Mouse (Mus musculus) limb, embryonic 11.5 days (tissue): ENCODE measurements around the gene Tbc1d4. TPM values are rescaled to one million over a fixed set of nuclear protein-coding genes. Genes with fewer than 3 reads are reported as not detected.

Source experiments
- ATAC-seq: fragments of 200-750 bp; cut with Nextera tagmentation; 2 replicates; pipeline ENCODE4 v1.8.0; 2017; ENCODE audit warnings: low read depth; ENCODE audit not compliant: insufficient number of reproducible peaks, low FRiP score, low TSS enrichment
- DNase-seq: peaks from one replicate; pipeline ENCODE4 v3.0.0-alpha.2; 2015; ENCODE audit warnings: low spot score
- H3K27ac ChIP-seq: fragments of 300-500 bp; sonication (generic); replicated peaks from 2 replicates; pipeline ENCODE4 v1.5.1; 2014; ENCODE audit warnings: low read depth, mild to moderate bottlenecking, low read length
- H3K27me3 ChIP-seq: fragments of 300-500 bp; sonication (generic); 2 replicates; pipeline ENCODE4 v1.6.1; 2014; ENCODE audit warnings: mild to moderate bottlenecking, low read length, mixed read lengths; ENCODE audit not compliant: control insufficient read depth, insufficient read depth
- H3K36me3 ChIP-seq: fragments of 300-500 bp; sonication (generic); 2 replicates; pipeline ENCODE4 v1.6.1; 2014; ENCODE audit warnings: mild to moderate bottlenecking, low read length, moderate library complexity, mixed read lengths; ENCODE audit not compliant: control insufficient read depth, insufficient read depth
- H3K4me1 ChIP-seq: fragments of 300-500 bp; sonication (generic); 2 replicates; pipeline ENCODE4 v1.6.1; 2014; ENCODE audit warnings: low read length, mixed read lengths; ENCODE audit not compliant: control insufficient read depth, insufficient read depth
- H3K4me2 ChIP-seq: fragments of 300-500 bp; sonication (generic); 2 replicates; pipeline ENCODE4 v1.6.1; 2014; ENCODE audit warnings: low read depth, mild to moderate bottlenecking, moderate library complexity; ENCODE audit not compliant: severe bottlenecking
- H3K4me3 ChIP-seq: fragments of 300-500 bp; sonication (generic); 2 replicates; pipeline ENCODE4 v1.5.1; 2014; ENCODE audit warnings: low read depth, low read length
- H3K9ac ChIP-seq: fragments of 300-500 bp; sonication (generic); 2 replicates; pipeline ENCODE4 v1.6.1; 2014; ENCODE audit warnings: mild to moderate bottlenecking, low read length
- H3K9me3 ChIP-seq: fragments of 300-500 bp; sonication (generic); 2 replicates; pipeline ENCODE4 v1.6.1; 2016; ENCODE audit warnings: low read length; ENCODE audit not compliant: control insufficient read depth
- WGBS: fragments of 180-500 bp; shearing (Covaris S2); extraction: QIAGEN DNeasy Blood & Tissue Kit; methylation state at CpG from one replicate; pipeline ENCODE4 v1.1.7; 2014; 5-methylcytosine and 5-hydroxymethylcytosine counted together
- polyA plus RNA-seq: library from polyadenylated mRNA; unstranded; fragments of >200 nt; fragmentation: Nextera tagmentation; extraction: Ambion mirVana; gene quantifications from 2 replicates; pipeline ENCODE4 v1.2.1, GENCODE M21; 2014

The Tbc1d4 gene
- polyA plus RNA-seq, 1 experiment from 2014 or later, result 6.3 TPM

- no peaks in the 10 kb centered on the region for H3K27me3 ChIP-seq
- H3K9me3 ChIP-seq, result no peaks in the 10 kb centered on the region
- WGBS, result 91% methylated on average over 6 of the region's 6 CpGs
- DNase-seq (no peak), ATAC-seq (no peak)
- no peak overlapping the region for H3K27ac ChIP-seq
- H3K9ac ChIP-seq, result no peak overlapping the region
- no peaks in the 10 kb centered on the region for H3K4me1 ChIP-seq
- H3K36me3 ChIP-seq, result peaks cover 3% of the 10 kb centered on the region
- no peak overlapping the region for H3K4me2 ChIP-seq
- no peak overlapping the region for H3K4me3 ChIP-seq
These were observed 28.4 kb upstream of the Tbc1d4 start for GRCm38 (mm10) chr14:101637381-101637780.

- Histone ChIP-seq H3K4me2 (no peak overlapping the region), H3K4me3 (no peak overlapping the region), H3K9ac (no peak overlapping the region), H3K27ac (no peak overlapping the region), H3K27me3 (no peaks in the 10 kb centered on the region), H3K36me3 (peaks cover 3% of the 10 kb centered on the region), H3K9me3 (no peaks in the 10 kb centered on the region), H3K4me1 (no peaks in the 10 kb centered on the region)
- ATAC-seq, result no peak
- WGBS, result 93% methylated on average over 1 of the region's 1 CpGs
- DNase-seq, result no peak
These were observed 26.8 kb upstream of the Tbc1d4 start for GRCm38 (mm10) chr14:101635765-101636164.

DNA sequence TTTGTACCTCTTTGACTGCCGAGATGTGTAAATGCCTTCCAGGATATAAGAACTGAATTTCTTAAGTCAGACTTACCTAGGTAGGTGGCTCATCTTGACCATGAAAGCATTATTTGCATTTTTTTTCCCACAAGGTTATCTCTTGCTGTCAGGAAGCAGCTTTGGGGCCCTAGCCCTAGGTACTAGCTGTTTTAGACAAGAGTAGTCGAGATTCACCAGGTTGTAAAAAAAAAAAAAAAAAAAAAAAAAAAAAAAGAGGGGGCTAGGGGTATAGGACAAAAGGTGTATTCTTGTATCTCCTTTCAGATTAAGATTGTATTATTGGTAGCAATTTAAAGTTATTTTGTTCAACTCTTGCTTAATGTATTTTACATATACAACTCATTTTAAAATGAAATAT is 21.6 kb upstream of the Tbc1d4 start:
- Histone ChIP-seq H3K9me3 (no peaks in the 10 kb centered on the region), H3K27ac (no peak overlapping the region), H3K4me3 (no peak overlapping the region), H3K4me1 (no peaks in the 10 kb centered on the region), H3K36me3 (peaks cover 3% of the 10 kb centered on the region), H3K27me3 (no peaks in the 10 kb centered on the region), H3K9ac (no peak overlapping the region), H3K4me2 (no peak overlapping the region)
- WGBS, result 88% methylated on average over 2 of the region's 2 CpGs
- DNase-seq (no peak), ATAC-seq (no peak)

GRCm38 (mm10) chr14:101617680-101618079 is 8.7 kb upstream of the Tbc1d4 start:
- Histone ChIP-seq H3K9me3 (no peaks in the 10 kb centered on the region), H3K4me3 (no peak overlapping the region), H3K27ac (no peak overlapping the region), H3K36me3 (no peaks in the 10 kb centered on the region), H3K4me2 (no peak overlapping the region), H3K27me3 (no peaks in the 10 kb centered on the region), H3K9ac (no peak overlapping the region), H3K4me1 (no peaks in the 10 kb centered on the region)
- 81% methylated on average over 5 of the region's 5 CpGs for WGBS
- no peak for ATAC-seq
- no peak for DNase-seq

DNA sequence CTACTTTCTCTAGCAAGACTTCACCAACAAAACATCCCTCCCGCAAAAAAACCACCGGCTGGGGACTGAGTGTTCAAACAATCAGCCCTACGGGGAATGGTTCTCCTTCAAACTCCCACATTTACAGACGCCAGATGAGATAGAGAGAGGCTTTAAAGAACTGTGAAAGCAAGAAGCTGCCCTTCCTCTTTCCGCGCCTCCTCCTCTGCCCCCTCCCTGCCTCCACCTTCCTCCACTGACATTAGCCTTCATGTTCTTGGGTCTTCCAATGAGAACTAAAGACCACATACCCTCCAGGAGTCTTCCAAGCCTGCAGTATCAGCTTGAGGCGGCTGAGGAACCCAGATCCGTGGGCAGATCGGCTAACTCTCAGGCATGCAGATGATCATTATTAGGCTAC is 7.2 kb upstream of the Tbc1d4 start:
- no peak for DNase-seq
- no peak overlapping the region for H3K4me2 ChIP-seq
- H3K4me1 ChIP-seq, result no peaks in the 10 kb centered on the region
- H3K4me3 ChIP-seq, result no peak overlapping the region
- H3K9ac ChIP-seq, result no peak overlapping the region
- 80% methylated on average over 9 of the region's 9 CpGs for WGBS
- H3K36me3 ChIP-seq, result no peaks in the 10 kb centered on the region
- no peak for ATAC-seq
- H3K9me3 ChIP-seq, result no peaks in the 10 kb centered on the region
- no peaks in the 10 kb centered on the region for H3K27me3 ChIP-seq
- no peak overlapping the region for H3K27ac ChIP-seq

DNA sequence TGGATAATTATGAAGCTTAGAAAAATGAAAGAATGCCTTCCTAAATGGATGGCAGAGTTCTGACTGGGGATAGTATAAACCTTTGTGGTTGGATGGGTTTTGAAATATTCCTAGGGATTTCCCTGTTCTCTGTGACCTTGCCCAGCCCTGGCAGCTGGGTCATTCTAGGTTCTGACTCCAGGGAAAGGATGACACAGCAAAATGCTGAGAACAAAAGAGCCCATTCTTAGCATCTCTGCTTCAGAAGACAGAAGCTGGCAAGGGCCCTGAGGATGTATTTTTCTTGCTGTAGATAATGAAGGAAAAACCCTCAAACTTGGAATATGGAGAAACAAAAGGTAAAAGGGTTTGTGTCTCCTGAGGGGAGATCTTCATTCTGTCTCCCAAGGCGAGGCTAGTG is 4.2 kb upstream of the Tbc1d4 start:
- H3K36me3 ChIP-seq, result no peaks in the 10 kb centered on the region
- 59% methylated on average over 1 of the region's 1 CpGs for WGBS
- H3K4me2 ChIP-seq, result no peak overlapping the region
- DNase-seq, result no peak
- no peak overlapping the region for H3K9ac ChIP-seq
- H3K4me3 ChIP-seq, result no peak overlapping the region
- no peaks in the 10 kb centered on the region for H3K9me3 ChIP-seq
- H3K4me1 ChIP-seq, result 0 out of 2 replicates have a peak, but pooled peaks cover under 1% of the 10 kb centered on the region
- H3K27me3 ChIP-seq, result no peaks in the 10 kb centered on the region
- ATAC-seq, result no peak
- no peak overlapping the region for H3K27ac ChIP-seq

DNA sequence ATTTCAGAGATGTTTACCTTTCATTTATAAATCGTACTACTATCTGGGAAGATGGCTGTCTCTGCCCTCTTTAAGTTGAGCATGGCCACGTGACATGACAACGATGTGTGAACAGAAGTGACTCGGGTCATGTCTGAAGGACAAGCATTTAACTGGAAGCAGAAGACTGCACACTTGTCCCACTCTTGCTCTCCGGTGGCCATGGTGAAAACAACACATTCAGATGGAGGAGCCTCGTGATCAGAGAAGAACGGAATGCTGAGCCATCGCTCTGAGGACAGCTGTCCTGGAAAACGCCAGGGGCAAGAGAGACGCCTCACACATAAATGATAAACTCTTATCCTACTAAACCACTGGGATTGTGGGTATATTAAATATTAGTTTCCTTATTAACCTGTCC is 1.7 kb upstream of the Tbc1d4 start:
- Histone ChIP-seq H3K4me2 (no peak overlapping the region), H3K9me3 (no peaks in the 10 kb centered on the region), H3K36me3 (no peaks in the 10 kb centered on the region), H3K4me1 (0 out of 2 replicates have a peak, but pooled peaks cover 5% of the 10 kb centered on the region), H3K4me3 (no peak overlapping the region), H3K9ac (no peak overlapping the region), H3K27me3 (no peaks in the 10 kb centered on the region), H3K27ac (no peak overlapping the region)
- DNase-seq, result no peak
- ATAC-seq, result no peak
- 82% methylated on average over 10 of the region's 10 CpGs for WGBS

DNA sequence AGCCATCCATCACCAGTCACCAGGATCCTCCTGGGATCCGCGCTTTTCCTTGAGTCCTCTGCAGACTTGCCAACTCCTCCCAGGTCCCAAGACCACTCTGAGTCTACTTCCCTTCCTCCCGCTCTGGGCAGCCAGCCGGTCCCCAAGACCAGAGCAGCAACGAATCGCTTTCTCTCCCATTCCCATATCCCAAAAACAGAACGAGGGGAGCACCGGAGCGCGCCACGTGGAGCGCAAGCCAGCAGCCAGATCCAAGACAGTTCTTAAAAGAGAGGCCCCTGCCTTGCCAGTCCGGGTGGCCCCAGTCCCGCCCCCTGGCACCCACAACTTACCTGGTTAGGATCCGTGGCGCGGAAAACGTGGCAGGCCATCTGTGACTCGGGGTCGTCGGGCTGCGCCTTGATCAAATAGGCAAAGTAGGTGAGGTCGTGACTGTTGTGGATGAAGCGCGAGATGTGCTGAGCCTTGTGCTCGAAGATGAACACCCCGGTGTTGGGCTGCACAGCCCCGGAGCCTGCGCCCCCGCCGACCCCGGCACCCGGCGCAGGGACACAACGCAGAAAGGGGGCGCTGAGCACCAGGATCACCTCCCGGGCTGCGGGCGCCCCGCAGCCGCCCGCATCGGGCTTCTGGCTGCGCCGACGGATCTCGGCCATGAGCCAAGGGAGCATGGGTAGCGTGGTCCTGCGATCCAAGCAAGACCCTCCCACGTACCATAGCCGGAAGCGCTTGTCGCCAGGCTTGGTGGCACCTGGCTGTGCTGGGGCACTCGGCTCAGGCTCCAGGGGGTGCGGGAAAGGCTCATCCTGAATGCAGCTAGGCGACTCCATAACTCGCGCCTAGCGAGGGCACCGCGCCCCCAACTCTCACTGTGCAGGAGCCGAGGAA is 1.1 kb downstream of the Tbc1d4 start:
- H3K4me3 ChIP-seq, result peak overlapping the region; percentile 71
- H3K9ac ChIP-seq, result peak overlapping the region; percentile 68
- no peaks in the 10 kb centered on the region for H3K36me3 ChIP-seq
- H3K4me2 ChIP-seq, result peak overlapping the region; percentile 100
- under 1% methylated on average over 62 of the region's 62 CpGs for WGBS
- peak; percentile 39 for ATAC-seq
- H3K9me3 ChIP-seq, result no peaks in the 10 kb centered on the region
- peak; percentile 69 for DNase-seq
- H3K27me3 ChIP-seq, result no peaks in the 10 kb centered on the region
- 0 out of 2 replicates have a peak, but pooled peaks cover 5% of the 10 kb centered on the region for H3K4me1 ChIP-seq
- no peak overlapping the region for H3K27ac ChIP-seq
